8 mouse cellular contexts compared by ENCODE assay signal in genomic region chr16:37440628-37441164, GRCm38 (mm10). TPM values are rescaled to one million over a fixed set of nuclear protein-coding genes. Genes with fewer than 3 reads are reported as not detected.
DNase-seq lines count a peak whose midpoint lies in the region; ATAC-seq and TF ChIP-seq lines count a peak whose summit lies in the region.
"Had no signal": no experiment of that assay in that cellular context is flagged by ENCODE, and none has a peak within 500 bp of the region (broad histone marks: within the 10 kb centered on the region; RNA-seq: fewer than 3 reads in every experiment).

No protein-coding gene starts in this region.

- no peak overlapping the region for H3K4me2 ChIP-seq in midbrain, postnatal 0 days (ENCODE audit: low read depth, low read length, poor library complexity, severe bottlenecking)
- no peak overlapping the region for H3K4me2 ChIP-seq in midbrain, embryonic 14.5 days (ENCODE audit: low read length)
- H3K4me2 ChIP-seq in heart, embryonic 13.5 days = peak overlapping the region; percentile 18; the same call in 1 of the 2 replicates
- H3K4me2 ChIP-seq in liver, postnatal 0 days (ENCODE audit: low read depth, low read length) = no peak overlapping the region
- H3K4me2 ChIP-seq: limb, embryonic 13.5 days had no signal

- no peaks in the 10 kb centered on the region for H3K36me3 ChIP-seq in midbrain, postnatal 0 days (ENCODE audit: insufficient read depth, low read length)
- H3K36me3 ChIP-seq in midbrain, embryonic 14.5 days (ENCODE audit: control insufficient read depth, insufficient read depth, low read length) = no peaks in the 10 kb centered on the region
- no peaks in the 10 kb centered on the region for H3K36me3 ChIP-seq in heart, embryonic 13.5 days
- no peaks in the 10 kb centered on the region for H3K36me3 ChIP-seq in liver, postnatal 0 days (replicated peaks; ENCODE audit: insufficient read depth, low read length)
- H3K36me3 ChIP-seq: limb, embryonic 13.5 days had no signal

- no peak overlapping the region for H3K27ac ChIP-seq in midbrain, postnatal 0 days (ENCODE audit: low read depth, low read length)
- H3K27ac ChIP-seq in midbrain, embryonic 14.5 days (replicated peaks; ENCODE audit: low read depth, low read length) = no peak overlapping the region
- H3K27ac ChIP-seq in heart, embryonic 13.5 days (replicated peaks) = no peak overlapping the region
- no peak overlapping the region for H3K27ac ChIP-seq in liver, postnatal 0 days (ENCODE audit: low read depth)
- H3K27ac ChIP-seq: limb, embryonic 13.5 days had no signal

- no peak for TF ChIP-seq CTCF in midbrain, postnatal 0 days (IDR thresholded peaks at IDR 0.05)
- TF ChIP-seq CTCF in liver, postnatal 0 days (IDR thresholded peaks at IDR 0.05; ENCODE audit: low read depth) = no peak

- intact Hi-C loops in left cerebral cortex, postnatal 25 days (cut with DNase I) = no loop called here

- H3K9ac ChIP-seq in midbrain, postnatal 0 days (replicated peaks; ENCODE audit: low read length, poor library complexity, severe bottlenecking) = no peak overlapping the region
- no peak overlapping the region for H3K9ac ChIP-seq in midbrain, embryonic 14.5 days (replicated peaks; ENCODE audit: low read length)
- no peak overlapping the region for H3K9ac ChIP-seq in heart, embryonic 13.5 days
- H3K9ac ChIP-seq in liver, postnatal 0 days (replicated peaks) = no peak overlapping the region
- H3K9ac ChIP-seq: limb, embryonic 13.5 days had no signal

- 85% methylated on average over 14 of the region's 14 CpGs for WGBS in midbrain, postnatal 0 days
- 85% methylated on average over 14 of the region's 14 CpGs for WGBS in midbrain, embryonic 14.5 days
- 60% methylated on average over 14 of the region's 14 CpGs for WGBS in heart, embryonic 13.5 days
- WGBS in liver, postnatal 0 days (ENCODE audit: insufficient replicate concordance) = 72% methylated on average over 14 of the region's 14 CpGs

- DNase-seq in midbrain, postnatal 0 days (ENCODE audit: low spot score) = peak; percentile 46
- no peak for DNase-seq in midbrain, embryonic 14.5 days
- DNase-seq in cerebellum, adult 18-20 months = peak; percentile 44 to 50
- peak; percentile 35 to 87 for DNase-seq in left cerebral cortex, postnatal 25 days (ENCODE audit: low spot score in 2 of 2)
- DNase-seq in liver, postnatal 0 days = no peak
- no peak for DNase-seq in urinary bladder, postnatal 4 days (ENCODE audit: low spot score in 2 of 2)

- ATAC-seq in midbrain, postnatal 0 days (ENCODE audit: low FRiP score) = no peak
- ATAC-seq in midbrain, embryonic 14.5 days (ENCODE audit: low FRiP score, low TSS enrichment) = no peak
- ATAC-seq in heart, embryonic 13.5 days (ENCODE audit: extremely low read depth, insufficient number of reproducible peaks, low FRiP score, low TSS enrichment) = no peak
- no peak for ATAC-seq in liver, postnatal 0 days

- TF ChIP-seq EP300 in liver, postnatal 0 days (IDR thresholded peaks at IDR 0.05; ENCODE audit: low read depth) = no peak

- H3K27me3 ChIP-seq in midbrain, postnatal 0 days (ENCODE audit: insufficient read depth, low read length) = no peaks in the 10 kb centered on the region
- H3K27me3 ChIP-seq in midbrain, embryonic 14.5 days (ENCODE audit: control insufficient read depth, insufficient read depth, low read length) = no peaks in the 10 kb centered on the region
- H3K27me3 ChIP-seq in heart, embryonic 13.5 days (replicated peaks) = no peaks in the 10 kb centered on the region
- H3K27me3 ChIP-seq in liver, postnatal 0 days (ENCODE audit: insufficient read depth, low read length) = no peaks in the 10 kb centered on the region
- H3K27me3 ChIP-seq: limb, embryonic 13.5 days had no signal

- H3K9me3 ChIP-seq in midbrain, postnatal 0 days (ENCODE audit: low read length) = no peaks in the 10 kb centered on the region
- H3K9me3 ChIP-seq in midbrain, embryonic 14.5 days (ENCODE audit: control insufficient read depth, low read length) = no peaks in the 10 kb centered on the region
- no peaks in the 10 kb centered on the region for H3K9me3 ChIP-seq in heart, embryonic 13.5 days
- no peaks in the 10 kb centered on the region for H3K9me3 ChIP-seq in liver, postnatal 0 days (ENCODE audit: low read length)
- H3K9me3 ChIP-seq: limb, embryonic 13.5 days had no signal

- no peaks in the 10 kb centered on the region for H3K4me1 ChIP-seq in midbrain, postnatal 0 days (ENCODE audit: insufficient read depth, low read length)
- no peaks in the 10 kb centered on the region for H3K4me1 ChIP-seq in midbrain, embryonic 14.5 days (ENCODE audit: control insufficient read depth, insufficient read depth, low read length)
- H3K4me1 ChIP-seq in heart, embryonic 13.5 days = no peaks in the 10 kb centered on the region
- no peaks in the 10 kb centered on the region for H3K4me1 ChIP-seq in liver, postnatal 0 days (ENCODE audit: insufficient read depth)

- H3K4me3 ChIP-seq in midbrain, postnatal 0 days (ENCODE audit: low read depth, low read length) = no peak overlapping the region
- no peak overlapping the region for H3K4me3 ChIP-seq in midbrain, embryonic 14.5 days (replicated peaks; ENCODE audit: low read depth, low read length)
- H3K4me3 ChIP-seq in heart, embryonic 13.5 days = no peak overlapping the region
- H3K4me3 ChIP-seq in liver, postnatal 0 days (ENCODE audit: low read depth, low read length) = no peak overlapping the region
- H3K4me3 ChIP-seq: limb, embryonic 13.5 days had no signal

RNA-seq across cellular contexts. Expression of gene Stxbp5l, which starts 55.9 kb away (rescaled TPM):
- 18.7 and 23.9 TPM in 2 replicates for total RNA-seq in midbrain, postnatal 0 days (2014; rRNA removed)
- polyA plus RNA-seq in midbrain, postnatal 0 days (2015; fragmentation: Nextera tagmentation; extraction: Ambion mirVana) = 10.8 and 13.5 TPM in 2 replicates
- 16.0 and 16.7 TPM in 2 replicates for polyA plus RNA-seq in midbrain, embryonic 14.5 days (2014; fragmentation: Nextera tagmentation; extraction: Ambion mirVana)
- 0.16 and 0.31 TPM in 2 replicates for polyA plus RNA-seq in heart, embryonic 13.5 days (2015; fragmentation: Nextera tagmentation; extraction: Ambion mirVana)
- total RNA-seq in left cerebral cortex, postnatal 25 days (2021) = 100 to 1,000 TPM; 103 to 114 TPM
- 0.07 TPM in 1 of 2 replicates, not detected in the other for polyA plus RNA-seq in liver, postnatal 0 days (2015; fragmentation: Nextera tagmentation; extraction: Ambion mirVana)

Comparison
In these comparisons a context has a peak if more than half of its experiments do, and no peak if none do; other contexts are left out.
1. DNase-seq: peak in midbrain, postnatal 0 days (single experiment), cerebellum, adult 18-20 months (2 of 2) and left cerebral cortex, postnatal 25 days (2 of 2); none in midbrain, embryonic 14.5 days (single experiment), liver, postnatal 0 days (single experiment) and urinary bladder, postnatal 4 days (0 of 2).